Mouse (Mus musculus) macrophage (primary cell): ENCODE data around the gene Acp4. TPM values are rescaled to one million over a fixed set of nuclear protein-coding genes. Genes with fewer than 3 reads are reported as not detected.
A peak's percentile ranks its signal among the peaks of the same experiment; 100 is the strongest.
"Not testable (repeated sequence)": the region's sequence is repeated elsewhere in the genome, so short reads cannot be mapped to it uniquely, and the experiment has no call there.

Experiments used
- H3K27ac ChIP-seq: fragments of 350-480 bp; formaldehyde crosslinking; 2 replicates; pipeline ENCODE4 v1.9.0; 2021
- H3K36me3 ChIP-seq: fragments of 350-480 bp; formaldehyde crosslinking; 2 replicates; pipeline ENCODE4 v1.9.0; 2021; ENCODE audit errors: inconsistent target
- H3K4me3 ChIP-seq: fragments of 350-480 bp; formaldehyde crosslinking; 2 replicates; pipeline ENCODE4 v1.9.0; 2021; ENCODE audit errors: inconsistent target
- H3K79me2 ChIP-seq: fragments of 350-480 bp; formaldehyde crosslinking; 2 replicates; pipeline ENCODE4 v1.9.0; 2021; ENCODE audit errors: inconsistent target
- WGBS: methylation state at CpG from one replicate; pipeline ENCODE4 v1.1.7; 2026; ENCODE audit warnings: inconsistent platforms; ENCODE audit not compliant: missing documents; 5-methylcytosine and 5-hydroxymethylcytosine counted together
- polyA plus RNA-seq: library from polyadenylated mRNA; stranded (reverse); fragments of 250-400 nt; gene quantifications from 3 replicates; pipeline ENCODE4 v1.2.4, GENCODE M21; 2018; ENCODE audit warnings: inconsistent platforms
- total RNA-seq, 78 experiments: library from RNA; depleted of rRNA; stranded (reverse); fragments of 250-400 nt; gene quantifications; 1 replicate in 9 of 78; 2 replicates in 24 of 78; 3 replicates in 43 of 78; 4 replicates in 2 of 78; pipeline ENCODE4 v1.2.4; 2018; ENCODE audit warnings: inconsistent platforms in 56 of 78

Acp4 gene
- total RNA-seq (2018; cell fraction: chromatin; rRNA removed): not detected
- total RNA-seq (2018; cell fraction: cytosol; rRNA removed): not detected
- total RNA-seq (2018; cell fraction: nucleus; rRNA removed): not detected
- not detected in 3 replicates for polyA plus RNA-seq

DNA sequence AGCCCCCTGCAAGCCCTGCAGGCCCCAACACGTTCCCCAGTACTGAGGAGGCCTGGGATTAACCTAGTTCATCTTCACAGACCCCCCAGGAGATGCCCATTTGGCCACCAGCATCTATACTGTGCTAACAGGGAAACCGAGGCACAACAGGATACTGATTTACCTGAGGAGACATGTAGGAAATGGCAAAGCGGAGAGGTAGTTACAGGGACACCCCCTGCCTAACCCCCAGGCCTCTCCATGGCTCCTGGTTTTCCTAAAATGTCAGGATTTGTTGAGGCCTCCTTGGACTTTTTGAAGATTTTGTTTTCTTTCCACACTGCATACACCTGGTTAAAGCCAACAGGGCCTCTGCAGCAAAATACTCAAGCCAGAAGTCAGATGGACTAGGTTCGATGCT lies at the start of gene Acp4:
Acp4 (minus strand) TSS at position 101 of the 400 bp plus-strand sequence.
- Histone ChIP-seq H3K79me2 (no peaks in the 10 kb centered on the region), H3K4me3 (no peak within 1 kb of the TSS), H3K36me3 (no peaks in the 10 kb centered on the region), H3K27ac (no peak within 1 kb of the TSS)
- WGBS: 86% methylated on average over 4 of the region's 4 CpGs

- Histone ChIP-seq H3K79me2 (no peaks in the 10 kb centered on the region), H3K36me3 (no peaks in the 10 kb centered on the region), H3K27ac (no peak within 1 kb of the TSS), H3K4me3 (no peak within 1 kb of the TSS)
- 73% methylated on average over 5 of the region's 6 CpGs for WGBS
These were observed 49.5 kb upstream of the Acp4 start, which contains the start of gene Clec11a for GRCm38 (mm10) chr7:44306516-44307240. Gene Clec11a (minus strand): TSS chr7:44306902.

GRCm38 (mm10) chr7:44305686-44306085 lies 48.5 kb upstream of the Acp4 start:
- 30% methylated on average over 16 of the region's 16 CpGs for WGBS
- Histone ChIP-seq H3K4me3 (no peak overlapping the region), H3K27ac (no peak overlapping the region), H3K79me2 (no peaks in the 10 kb centered on the region), H3K36me3 (no peaks in the 10 kb centered on the region)

GRCm38 (mm10) chr7:44304775-44305641 lies 47.8 kb upstream of the Acp4 start:
- Histone ChIP-seq H3K79me2 (no peaks in the 10 kb centered on the region), H3K27ac (peak overlapping the region; percentile 75), H3K36me3 (no peaks in the 10 kb centered on the region), H3K4me3 (peak overlapping the region; percentile 55)
- under 1% methylated on average over 49 of the region's 49 CpGs for WGBS

- Histone ChIP-seq H3K79me2 (no peaks in the 10 kb centered on the region), H3K4me3 (peak overlapping the region; percentile 55), H3K36me3 (no peaks in the 10 kb centered on the region), H3K27ac (peak overlapping the region; percentile 75)
- 5% methylated on average over 25 of the region's 25 CpGs for WGBS
These were observed 47.2 kb upstream of the Acp4 start for GRCm38 (mm10) chr7:44304463-44304774.

GRCm38 (mm10) chr7:44303346-44304340 lies 46.5 kb upstream of the Acp4 start:
- H3K36me3 ChIP-seq: no peaks in the 10 kb centered on the region
- peak overlapping the region; percentile 75 for H3K27ac ChIP-seq
- WGBS: 88% methylated on average over 14 of the region's 14 CpGs
- peak overlapping the region; percentile 55 for H3K4me3 ChIP-seq
- H3K79me2 ChIP-seq: no peaks in the 10 kb centered on the region

DNA sequence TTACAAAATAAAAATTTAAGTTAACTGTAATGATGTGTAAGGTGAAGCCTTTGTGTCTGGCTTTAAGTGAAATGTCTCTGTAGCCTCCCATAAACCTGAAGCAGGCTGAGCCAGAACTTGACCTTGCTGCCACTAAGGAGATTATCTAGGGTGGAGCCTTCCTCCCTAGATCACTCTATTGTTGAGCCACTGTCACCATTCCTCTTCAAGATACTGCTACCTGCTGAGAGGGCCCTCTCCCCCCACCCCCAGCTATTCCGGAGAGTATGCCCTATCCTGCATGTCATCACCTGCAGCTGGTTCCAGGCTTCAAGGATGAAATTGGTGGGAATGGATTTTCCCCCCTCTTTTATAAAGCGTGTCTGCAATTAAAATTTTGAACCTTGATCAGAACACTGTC lies 40.3 kb upstream of the Acp4 start:
- not testable (repeated sequence) for H3K27ac ChIP-seq
- WGBS: 75% methylated on average over 2 of the region's 2 CpGs

GRCm38 (mm10) chr7:44291418-44291817 lies 34.2 kb upstream of the Acp4 start:
- no peak overlapping the region for H3K4me3 ChIP-seq
- no peaks in the 10 kb centered on the region for H3K79me2 ChIP-seq
- WGBS: 58% methylated on average over 4 of the region's 4 CpGs
- H3K27ac ChIP-seq: no peak overlapping the region
- H3K36me3 ChIP-seq: no peaks in the 10 kb centered on the region

More for the DNA sequence above, 40.3 kb upstream of the Acp4 start:
- H3K36me3 ChIP-seq, H3K4me3 ChIP-seq, H3K79me2 ChIP-seq: not testable (repeated sequence)

- whole genome bisulfite sequencing: 85% methylated on average over 4 of the region's 4 CpGs
- no peaks in the 10 kb centered on the region for H3K79me2 ChIP-seq
- no peak overlapping the region for H3K27ac ChIP-seq
- no peak overlapping the region for H3K4me3 ChIP-seq
- H3K36me3 ChIP-seq: no peaks in the 10 kb centered on the region
These were observed 33.8 kb upstream of the Acp4 start for GRCm38 (mm10) chr7:44290986-44291385.

- Histone ChIP-seq H3K36me3 (no peaks in the 10 kb centered on the region), H3K27ac (no peak overlapping the region), H3K79me2 (no peaks in the 10 kb centered on the region), H3K4me3 (no peak overlapping the region)
- 70% methylated on average over 6 of the region's 7 CpGs for WGBS
These were observed 30.6 kb upstream of the Acp4 start for GRCm38 (mm10) chr7:44287760-44288159.

DNA sequence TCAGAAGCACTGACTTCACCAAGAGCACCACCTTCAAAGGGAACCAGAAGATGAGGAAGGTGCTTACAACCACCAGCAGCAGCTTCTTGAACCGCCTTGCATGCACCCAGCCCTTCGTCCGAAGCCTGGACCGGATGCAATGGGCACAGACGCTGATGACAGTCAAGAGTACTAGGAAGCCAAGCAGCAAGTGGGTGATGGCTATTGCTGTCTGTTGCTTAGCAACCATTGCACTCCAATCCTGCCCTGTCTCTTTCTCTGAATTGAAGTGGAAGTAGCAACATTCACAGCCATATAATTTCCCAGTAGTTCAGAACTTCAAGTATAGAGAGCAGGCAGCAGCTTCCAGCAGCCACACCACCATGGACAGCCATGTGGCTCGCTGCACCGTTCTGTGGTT lies 24.4 kb upstream of the Acp4 start:
- WGBS: 88% methylated on average over 7 of the region's 7 CpGs

GRCm38 (mm10) chr7:44280959-44281358 lies 23.8 kb upstream of the Acp4 start:
- Histone ChIP-seq H3K4me3 (no peak overlapping the region), H3K36me3 (no peaks in the 10 kb centered on the region), H3K79me2 (no peaks in the 10 kb centered on the region), H3K27ac (no peak overlapping the region)
- 0% methylated on average over 1 of the region's 1 CpGs for WGBS

More for the DNA sequence above, 24.4 kb upstream of the Acp4 start:
- Histone ChIP-seq H3K36me3 (no peaks in the 10 kb centered on the region), H3K27ac (no peak overlapping the region), H3K79me2 (no peaks in the 10 kb centered on the region), H3K4me3 (no peak overlapping the region)

GRCm38 (mm10) chr7:44277250-44277622 lies 20.1 kb upstream of the Acp4 start:
- H3K4me3 ChIP-seq: no peak overlapping the region
- WGBS: 55% methylated on average over 2 of the region's 2 CpGs
- H3K36me3 ChIP-seq: no peaks in the 10 kb centered on the region
- H3K27ac ChIP-seq: no peak overlapping the region
- H3K79me2 ChIP-seq: no peaks in the 10 kb centered on the region
